ENCODE assay signal across 15 mouse cellular contexts in genomic region chr10:52029421-52030080, GRCm38 (mm10). TPM values are rescaled to one million over a fixed set of nuclear protein-coding genes. Genes with fewer than 3 reads are reported as not detected.
DNase-seq lines count a peak whose midpoint lies in the region; ATAC-seq lines count a peak whose summit lies in the region.
"Had no signal": no experiment of that assay in that cellular context is flagged by ENCODE, and none has a peak within 500 bp of the region (broad histone marks: within the 10 kb centered on the region; RNA-seq: fewer than 3 reads in every experiment).

No protein-coding gene starts in this region.

- peaks cover 69% of the 10 kb centered on the region for H3K27me3 ChIP-seq in heart, embryonic 12.5 days (replicated peaks)
- peaks cover 59% of the 10 kb centered on the region for H3K27me3 ChIP-seq in midbrain, embryonic 11.5 days (ENCODE audit: control insufficient read depth, insufficient read depth, low read length)
- H3K27me3 ChIP-seq in midbrain, embryonic 15.5 days (replicated peaks): peaks cover 70% of the 10 kb centered on the region
- peaks cover 72% of the 10 kb centered on the region for H3K27me3 ChIP-seq in limb, embryonic 12.5 days

- H3K36me3 ChIP-seq in heart, embryonic 12.5 days: no peaks in the 10 kb centered on the region
- H3K36me3 ChIP-seq in midbrain, embryonic 11.5 days (ENCODE audit: control insufficient read depth, insufficient read depth, low read length): no peaks in the 10 kb centered on the region
- no peaks in the 10 kb centered on the region for H3K36me3 ChIP-seq in midbrain, embryonic 15.5 days (replicated peaks)
- H3K36me3 ChIP-seq in limb, embryonic 12.5 days: no peaks in the 10 kb centered on the region
- H3K36me3 ChIP-seq: liver, embryonic 12.5 days had no signal

- H3K4me2 ChIP-seq in heart, embryonic 12.5 days: peak overlapping the region; percentile 38
- H3K4me2 ChIP-seq in midbrain, embryonic 11.5 days: no peak overlapping the region
- H3K4me2 ChIP-seq in midbrain, embryonic 15.5 days: no peak overlapping the region
- H3K4me2 ChIP-seq in limb, embryonic 12.5 days: no peak overlapping the region
- H3K4me2 ChIP-seq: liver, embryonic 12.5 days had no signal

- no peak for DNase-seq in heart, adult 18-20 months
- DNase-seq in midbrain, embryonic 11.5 days (ENCODE audit: low spot score, missing footprints): peak; percentile 86
- peak; percentile 41 for DNase-seq in embryo, embryonic 10 days (ENCODE audit: low spot score)
- no peak for DNase-seq in layer of hippocampus, adult 9-10 months (ENCODE audit: low spot score)
- DNase-seq in gastrocnemius, adult 18-20 months (ENCODE audit: low spot score): no peak
- DNase-seq: cerebellum, adult 9-11 months; gastrocnemius, postnatal 14 days; kidney, adult 11 months; lung, postnatal 36 days; right cerebral cortex, adult 18-20 months; thymus, postnatal 25 days had no signal

- 3% methylated on average over 10 of the region's 10 CpGs for WGBS in heart, embryonic 12.5 days
- WGBS in midbrain, embryonic 11.5 days: under 1% methylated on average over 10 of the region's 10 CpGs
- WGBS in midbrain, embryonic 15.5 days: 1% methylated on average over 10 of the region's 10 CpGs
- WGBS in limb, embryonic 12.5 days: 2% methylated on average over 10 of the region's 10 CpGs

- no peaks in the 10 kb centered on the region for H3K9me3 ChIP-seq in heart, embryonic 12.5 days (replicated peaks)
- H3K9me3 ChIP-seq in midbrain, embryonic 11.5 days (ENCODE audit: control insufficient read depth, low read length): no peaks in the 10 kb centered on the region
- no peaks in the 10 kb centered on the region for H3K9me3 ChIP-seq in midbrain, embryonic 15.5 days
- no peaks in the 10 kb centered on the region for H3K9me3 ChIP-seq in limb, embryonic 12.5 days
- H3K9me3 ChIP-seq: liver, embryonic 12.5 days had no signal

- peaks cover 14% of the 10 kb centered on the region for H3K4me1 ChIP-seq in heart, embryonic 12.5 days (replicated peaks)
- peaks cover 8% of the 10 kb centered on the region; the same call in 1 of the 2 replicates for H3K4me1 ChIP-seq in midbrain, embryonic 11.5 days (ENCODE audit: control insufficient read depth, insufficient read depth, low read length)
- peaks cover 20% of the 10 kb centered on the region for H3K4me1 ChIP-seq in midbrain, embryonic 15.5 days
- H3K4me1 ChIP-seq in limb, embryonic 12.5 days (replicated peaks): peaks cover 9% of the 10 kb centered on the region
- H3K4me1 ChIP-seq: liver, embryonic 12.5 days had no signal

- no peak for ATAC-seq in heart, embryonic 12.5 days (ENCODE audit: insufficient number of reproducible peaks, low FRiP score)
- no peak for ATAC-seq in midbrain, embryonic 11.5 days (ENCODE audit: low FRiP score)
- no peak for ATAC-seq in midbrain, embryonic 15.5 days (replicated peaks)
- 0 out of 2 replicates have a peak, but pooled peaks have one; percentile 34 for ATAC-seq in limb, embryonic 12.5 days (ENCODE audit: insufficient number of reproducible peaks, insufficient read depth, low FRiP score, low TSS enrichment, low read depth)
- ATAC-seq: liver, embryonic 12.5 days had no signal

- no peak overlapping the region for H3K4me3 ChIP-seq in heart, embryonic 12.5 days
- no peak overlapping the region for H3K4me3 ChIP-seq in midbrain, embryonic 11.5 days (ENCODE audit: low read depth, low read length)
- H3K4me3 ChIP-seq in midbrain, embryonic 15.5 days: no peak overlapping the region
- H3K4me3 ChIP-seq in limb, embryonic 12.5 days (replicated peaks): no peak overlapping the region
- H3K4me3 ChIP-seq: liver, embryonic 12.5 days had no signal

- no peak overlapping the region for H3K9ac ChIP-seq in heart, embryonic 12.5 days
- H3K9ac ChIP-seq in midbrain, embryonic 11.5 days (ENCODE audit: low read length): no peak overlapping the region
- no peak overlapping the region for H3K9ac ChIP-seq in midbrain, embryonic 15.5 days
- H3K9ac ChIP-seq in limb, embryonic 12.5 days (replicated peaks): no peak overlapping the region
- H3K9ac ChIP-seq: liver, embryonic 12.5 days had no signal

- H3K27ac ChIP-seq in heart, embryonic 12.5 days (ENCODE audit: poor library complexity, severe bottlenecking): no peak overlapping the region
- no peak overlapping the region for H3K27ac ChIP-seq in midbrain, embryonic 11.5 days (ENCODE audit: low read depth, low read length)
- H3K27ac ChIP-seq in midbrain, embryonic 15.5 days: no peak overlapping the region
- H3K27ac ChIP-seq in limb, embryonic 12.5 days: no peak overlapping the region
- H3K27ac ChIP-seq: liver, embryonic 12.5 days had no signal

RNA-seq across cellular contexts. Expression of gene Vgll2, which starts 7.2 kb away (rescaled TPM):
- 0.29 and 0.33 TPM in 2 replicates for polyA plus RNA-seq in heart, embryonic 12.5 days (2016; fragmentation: Nextera tagmentation; extraction: Ambion mirVana)
- under 1 TPM; 0.42 to 0.85 TPM for total RNA-seq in heart, adult 18-20 months (2021)
- 0.15 and 0.27 TPM in 2 replicates for polyA plus RNA-seq in midbrain, embryonic 11.5 days (2014; fragmentation: Nextera tagmentation; extraction: Ambion mirVana)
- 0.78 and 1.8 TPM in 2 replicates for polyA plus RNA-seq in midbrain, embryonic 15.5 days (2015; fragmentation: Nextera tagmentation; extraction: Ambion mirVana)
- polyA plus RNA-seq in limb, embryonic 12.5 days (2016; fragmentation: Nextera tagmentation; extraction: Ambion mirVana): 26.3 and 28.9 TPM in 2 replicates
- 100 to 1,000 TPM; 115 to 187 TPM for total RNA-seq in gastrocnemius, adult 18-20 months (2021)

Comparison
In these comparisons a context has a peak if more than half of its experiments do, and no peak if none do; other contexts are left out.
1. DNase-seq: peak in midbrain, embryonic 11.5 days (single experiment) and embryo, embryonic 10 days (single experiment); none in heart, adult 18-20 months (0 of 2), layer of hippocampus, adult 9-10 months (single experiment) and gastrocnemius, adult 18-20 months (single experiment).